Mouse (Mus musculus) forebrain, embryonic 10.5 days (tissue): ENCODE results near the gene Wfdc6b. TPM values are rescaled to one million over a fixed set of nuclear protein-coding genes. Genes with fewer than 3 reads are reported as not detected.

Experiments
- DNase-seq: peaks from one replicate; pipeline ENCODE4 v3.0.0-alpha.2; 2017; ENCODE audit warnings: low spot score; ENCODE audit errors: extremely low spot score
- H3K27ac ChIP-seq: fragments of 300-500 bp; sonication (generic); 2 replicates; pipeline ENCODE4 v1.5.1; 2016; ENCODE audit warnings: mild to moderate bottlenecking
- H3K27me3 ChIP-seq: fragments of 300-500 bp; sonication (generic); 2 replicates; pipeline ENCODE4 v1.6.1; 2016; ENCODE audit warnings: mild to moderate bottlenecking; ENCODE audit not compliant: poor library complexity, severe bottlenecking
- H3K36me3 ChIP-seq: fragments of 300-500 bp; sonication (generic); replicated peaks from 2 replicates; pipeline ENCODE4 v1.6.1; 2016; ENCODE audit warnings: mild to moderate bottlenecking, moderate library complexity
- H3K4me1 ChIP-seq: fragments of 300-500 bp; sonication (generic); 2 replicates; pipeline ENCODE4 v1.6.1; 2016
- H3K4me3 ChIP-seq: fragments of 300-500 bp; sonication (generic); 2 replicates; pipeline ENCODE4 v1.5.1; 2016; ENCODE audit warnings: mild to moderate bottlenecking, moderate library complexity
- H3K9me3 ChIP-seq: fragments of 300-500 bp; sonication (generic); 2 replicates; pipeline ENCODE4 v1.6.1; 2016; ENCODE audit warnings: mild to moderate bottlenecking, moderate library complexity
- WGBS: fragments of 180-500 bp; shearing (Covaris S2); methylation state at CpG from one replicate; pipeline ENCODE4 v1.1.7; 2016; 5-methylcytosine and 5-hydroxymethylcytosine counted together
- polyA plus RNA-seq: library from polyadenylated mRNA; unstranded; fragments of >200 nt; fragmentation: Nextera tagmentation; extraction: Ambion mirVana; gene quantifications from 2 replicates; pipeline ENCODE4 v1.2.1, GENCODE M21; 2016

Wfdc6b gene
- polyA plus RNA-seq, 1 experiment from 2014 or later: not detected

DNA sequence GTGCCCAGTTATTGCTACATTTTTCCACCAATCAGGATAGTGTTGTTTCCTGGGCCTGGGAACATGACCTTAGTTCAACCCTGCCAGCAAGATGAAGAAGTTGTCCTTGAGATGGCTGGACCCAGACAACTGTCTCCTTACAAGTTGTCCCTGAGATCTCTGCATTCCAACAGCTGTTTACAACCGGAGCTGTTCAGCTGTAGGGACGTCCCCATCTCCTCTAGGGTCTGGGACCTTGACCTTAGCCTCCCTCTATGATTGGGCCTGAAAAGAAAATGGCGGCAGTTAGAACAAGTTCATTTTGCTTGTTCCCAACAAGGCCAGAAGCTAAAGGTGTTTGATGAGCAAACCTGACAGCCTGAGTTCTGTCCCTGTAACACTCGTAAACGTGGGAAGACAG is 5.7 kb downstream of the Wfdc6b start:
- DNase-seq: no peak
- H3K9me3 ChIP-seq: no peaks in the 10 kb centered on the region
- H3K27me3 ChIP-seq: no peaks in the 10 kb centered on the region
- 82% methylated on average over 5 of the region's 5 CpGs for WGBS
- no peaks in the 10 kb centered on the region for H3K4me1 ChIP-seq
- H3K4me3 ChIP-seq: no peak overlapping the region
- H3K27ac ChIP-seq: no peak overlapping the region
- H3K36me3 ChIP-seq: no peaks in the 10 kb centered on the region

DNA sequence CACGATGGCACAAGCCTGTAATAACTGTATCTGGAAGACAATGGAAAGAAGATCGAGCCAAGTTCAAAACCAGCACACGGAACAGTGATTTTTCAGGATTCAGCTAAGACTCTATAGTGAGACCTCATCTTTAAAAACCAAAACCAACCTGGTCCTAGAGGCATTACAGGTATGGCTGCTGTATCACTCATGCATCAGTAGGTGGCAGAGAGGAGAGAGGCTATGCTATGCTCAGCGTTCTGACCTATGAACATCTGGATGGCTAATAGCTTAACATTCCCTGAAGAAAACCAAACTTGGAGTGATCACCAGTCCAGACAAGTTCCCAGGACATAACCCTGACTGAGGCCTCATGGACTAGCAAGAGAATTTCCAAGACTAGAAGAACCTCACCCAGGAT is 8.5 kb downstream of the Wfdc6b start:
- no peaks in the 10 kb centered on the region for H3K27me3 ChIP-seq
- H3K27ac ChIP-seq: no peak overlapping the region
- no peaks in the 10 kb centered on the region for H3K9me3 ChIP-seq
- DNase-seq: no peak
- no peaks in the 10 kb centered on the region for H3K4me1 ChIP-seq
- WGBS: 83% methylated on average over 4 of the region's 4 CpGs
- no peak overlapping the region for H3K4me3 ChIP-seq
- no peaks in the 10 kb centered on the region for H3K36me3 ChIP-seq

DNA sequence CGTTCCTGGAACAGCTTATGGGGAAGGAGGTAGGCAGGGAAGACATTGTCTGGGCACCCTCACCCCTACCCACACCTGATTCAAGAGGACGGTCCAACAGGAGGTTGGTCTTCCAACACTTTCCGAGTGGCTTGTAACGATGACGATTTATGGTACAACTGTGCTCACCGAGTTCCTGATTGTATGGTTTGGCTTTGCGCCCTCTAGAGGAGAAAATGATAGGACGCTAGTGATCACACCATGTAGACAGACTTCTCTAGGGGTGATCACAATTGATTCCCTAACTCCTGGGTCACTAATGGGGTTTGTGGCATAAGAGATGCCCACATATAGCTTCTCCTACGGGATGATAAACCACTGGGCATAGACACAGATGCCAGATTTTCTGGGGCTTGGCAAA is 21.9 kb downstream of the Wfdc6b start:
- Histone ChIP-seq H3K27ac (no peak overlapping the region), H3K36me3 (no peaks in the 10 kb centered on the region), H3K27me3 (no peaks in the 10 kb centered on the region), H3K4me1 (no peaks in the 10 kb centered on the region), H3K9me3 (no peaks in the 10 kb centered on the region), H3K4me3 (no peak overlapping the region)
- 78% methylated on average over 9 of the region's 9 CpGs for WGBS
- DNase-seq: no peak

DNA sequence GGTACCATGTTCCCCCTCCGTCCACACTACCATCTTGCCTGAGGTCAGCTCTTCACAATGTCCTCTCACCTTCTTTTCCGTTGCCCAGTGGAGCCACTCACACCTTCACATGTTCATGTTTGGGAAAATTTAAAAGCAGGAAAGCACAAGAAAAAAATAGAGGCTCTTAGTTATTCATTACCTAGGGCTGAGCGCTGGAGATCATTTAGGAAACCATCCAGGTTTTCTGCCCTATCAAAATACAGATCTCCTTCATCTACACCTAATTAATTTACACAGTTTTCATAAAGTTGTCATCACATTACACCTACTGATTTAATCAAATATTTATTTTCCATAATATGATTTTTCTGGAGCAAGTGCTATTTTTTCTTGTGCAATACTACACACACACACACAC is 25.4 kb downstream of the Wfdc6b start, which contains the start of gene Wfdc16:
TSS of gene Wfdc16 (minus strand) at position 101 of the 400 bp plus-strand sequence.
- no peaks in the 10 kb centered on the region for H3K9me3 ChIP-seq
- 88% methylated on average over 3 of the region's 3 CpGs for WGBS
- H3K4me3 ChIP-seq: no peak within 1 kb of the TSS
- H3K27ac ChIP-seq: no peak within 1 kb of the TSS
- no peak for DNase-seq
- no peaks in the 10 kb centered on the region for H3K27me3 ChIP-seq
- no peaks in the 10 kb centered on the region for H3K4me1 ChIP-seq
- H3K36me3 ChIP-seq: no peaks in the 10 kb centered on the region

DNA sequence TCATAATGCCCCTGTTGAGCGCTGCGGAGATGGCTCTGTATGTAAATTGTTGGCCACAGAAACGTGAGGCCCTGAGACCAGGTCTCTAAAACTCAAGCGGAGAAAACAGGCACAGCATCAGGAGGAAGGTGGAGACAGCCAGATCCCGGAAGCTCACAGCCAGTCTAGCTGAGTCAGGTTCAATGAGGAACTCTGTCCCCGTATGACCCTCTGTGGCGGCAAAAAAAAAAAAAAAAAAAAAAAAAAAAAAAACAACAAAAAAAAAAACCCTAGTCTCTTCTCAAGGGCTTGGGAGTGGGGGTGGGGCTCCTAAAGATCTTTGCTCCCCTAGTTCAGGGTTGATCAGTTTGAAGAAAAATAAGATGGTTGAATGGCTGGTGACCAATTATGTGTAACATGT is 27.8 kb downstream of the Wfdc6b start:
- Histone ChIP-seq H3K4me3 (no peak overlapping the region), H3K9me3 (no peaks in the 10 kb centered on the region), H3K27me3 (no peaks in the 10 kb centered on the region), H3K36me3 (no peaks in the 10 kb centered on the region), H3K4me1 (no peaks in the 10 kb centered on the region), H3K27ac (no peak overlapping the region)
- no peak for DNase-seq
- 74% methylated on average over 7 of the region's 7 CpGs for WGBS

DNA sequence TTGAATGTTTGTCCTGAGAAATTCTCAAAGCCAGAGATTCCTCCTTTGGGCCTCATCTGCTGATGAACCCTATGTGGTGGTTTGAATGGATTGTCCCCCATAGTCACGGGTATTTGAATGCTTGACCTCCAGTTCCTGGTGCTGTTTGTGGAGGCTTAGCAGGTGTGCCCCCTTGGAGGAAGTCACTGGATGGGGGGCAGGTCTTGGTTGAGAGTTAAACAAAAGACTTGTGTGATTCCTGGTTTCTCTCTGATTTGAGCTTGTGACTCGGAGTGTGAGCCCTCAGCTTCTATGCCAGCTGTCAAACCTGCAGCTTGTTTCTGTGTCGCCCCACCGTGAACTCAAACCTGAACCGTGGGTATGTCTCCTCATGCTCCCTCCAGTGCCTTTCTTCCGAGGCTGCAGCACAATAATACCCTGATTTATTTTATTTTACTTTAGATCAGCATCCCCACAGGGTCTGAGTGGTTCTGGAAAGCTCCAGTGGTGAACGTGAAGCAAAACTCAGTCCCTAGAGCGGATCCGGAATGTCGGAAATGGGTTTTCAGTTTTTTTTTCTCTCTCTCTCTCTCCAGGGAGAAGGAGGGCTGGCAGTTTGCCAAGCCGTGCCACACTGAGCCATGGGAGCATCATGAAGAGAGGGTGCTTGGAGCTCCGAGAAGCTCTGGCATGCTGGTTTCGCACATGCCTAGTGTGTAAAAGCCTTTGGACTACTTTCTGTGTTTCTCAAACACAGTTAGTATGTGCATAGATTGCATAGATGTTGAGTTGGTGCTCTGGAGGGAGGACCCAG is 28.8 kb downstream of the Wfdc6b start:
- no peak for DNase-seq

DNA sequence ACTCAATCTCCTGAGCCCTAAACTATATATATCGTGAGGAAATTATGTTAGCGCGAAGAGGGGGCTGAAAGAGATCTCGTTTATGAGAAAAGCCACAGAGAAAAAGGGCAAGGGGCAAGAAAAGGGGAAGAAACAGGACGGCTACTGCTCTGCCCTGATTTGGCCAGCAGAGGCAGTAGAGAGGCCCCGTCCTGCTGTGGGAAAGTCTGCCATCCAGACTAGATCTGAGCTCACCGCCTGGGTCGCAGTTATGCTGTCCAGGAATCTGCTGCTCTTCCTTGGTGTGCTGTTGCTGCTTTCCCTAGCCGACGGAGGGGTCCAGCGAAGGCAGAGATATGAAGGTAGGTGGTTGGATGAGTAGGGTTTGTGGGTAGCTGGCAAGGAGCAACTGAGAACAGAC is 42.5 kb downstream of the Wfdc6b start, which contains the start of gene Wfdc10:
TSS of gene Wfdc10 (plus strand) at position 189 of the 400 bp plus-strand sequence.
- Histone ChIP-seq H3K36me3 (no peaks in the 10 kb centered on the region), H3K4me3 (no peak within 1 kb of the TSS), H3K27ac (no peak within 1 kb of the TSS), H3K4me1 (peaks cover 3% of the 10 kb centered on the region; the same call in 1 of the 2 replicates), H3K9me3 (no peaks in the 10 kb centered on the region), H3K27me3 (no peaks in the 10 kb centered on the region)
- WGBS: 22% methylated on average over 11 of the region's 11 CpGs
- DNase-seq: peak; percentile 54

More for the DNA sequence above, 28.8 kb downstream of the Wfdc6b start:
- Histone ChIP-seq H3K36me3 (no peaks in the 10 kb centered on the region), H3K4me1 (no peaks in the 10 kb centered on the region), H3K9me3 (no peaks in the 10 kb centered on the region), H3K27me3 (no peaks in the 10 kb centered on the region), H3K4me3 (no peak overlapping the region), H3K27ac (no peak overlapping the region)
- 85% methylated on average over 13 of the region's 13 CpGs for WGBS

DNA sequence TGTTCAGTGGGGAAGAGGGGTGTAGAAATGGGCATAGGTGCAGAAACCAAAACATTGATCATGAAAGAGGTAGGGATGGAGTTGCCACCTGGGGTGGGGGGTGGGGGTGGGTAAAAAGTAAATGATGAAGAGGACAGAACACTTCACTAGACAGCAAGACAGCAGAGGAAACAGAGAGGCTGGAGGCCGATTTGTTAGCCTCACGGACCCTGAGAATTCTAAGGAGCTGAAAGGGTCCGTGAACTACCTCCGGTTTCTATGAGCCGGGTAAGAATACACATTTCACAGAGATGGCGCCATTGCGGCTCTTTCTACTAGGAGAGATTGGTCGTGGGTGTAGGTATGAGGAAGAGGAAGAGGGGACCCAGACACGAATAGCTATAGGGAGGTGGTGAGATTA is 43.2 kb downstream of the Wfdc6b start, which contains the start of gene Wfdc9:
TSS of gene Wfdc9 (minus strand) at position 101 of the 400 bp plus-strand sequence.
- no peaks in the 10 kb centered on the region for H3K36me3 ChIP-seq
- H3K9me3 ChIP-seq: no peaks in the 10 kb centered on the region
- H3K4me1 ChIP-seq: peaks cover 3% of the 10 kb centered on the region; the same call in 1 of the 2 replicates
- WGBS: 88% methylated on average over 9 of the region's 9 CpGs
- H3K27ac ChIP-seq: no peak within 1 kb of the TSS
- H3K4me3 ChIP-seq: no peak within 1 kb of the TSS
- H3K27me3 ChIP-seq: no peaks in the 10 kb centered on the region
- DNase-seq: no peak

DNA sequence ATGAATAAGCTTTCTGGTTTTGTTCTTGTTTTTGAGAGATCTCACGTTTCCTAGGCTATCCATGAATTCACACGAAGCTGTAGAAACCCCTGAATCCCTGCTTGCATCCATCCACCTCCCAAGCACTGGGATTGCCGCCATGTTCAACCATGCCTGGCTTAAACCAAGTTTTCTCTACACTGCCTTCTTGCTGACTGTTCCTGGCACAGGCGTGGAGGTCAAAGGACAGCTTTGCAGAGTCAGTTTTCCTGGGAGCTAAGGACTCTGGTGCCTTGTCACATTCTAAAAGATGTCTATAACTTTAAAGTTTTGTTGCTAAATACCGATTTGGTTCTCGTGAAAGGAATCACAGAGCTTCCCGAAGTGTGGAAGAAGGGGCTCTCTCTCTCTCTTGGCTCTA is 51.5 kb downstream of the Wfdc6b start:
- no peaks in the 10 kb centered on the region for H3K4me1 ChIP-seq
- no peak for DNase-seq
- H3K4me3 ChIP-seq: no peak overlapping the region
- no peaks in the 10 kb centered on the region for H3K36me3 ChIP-seq
- H3K27me3 ChIP-seq: no peaks in the 10 kb centered on the region
- no peak overlapping the region for H3K27ac ChIP-seq
- H3K9me3 ChIP-seq: peaks cover 13% of the 10 kb centered on the region
- WGBS: 86% methylated on average over 7 of the region's 7 CpGs

Other genes with a start within 250 kb of the Wfdc6b start
- gene Slpi, start 224.4 kb upstream of the Wfdc6b start, polyA plus RNA-seq: 0.22 and 0.36 TPM in 2 replicates
- not detected in 2 replicates for gene Rbpjl, start 210.4 kb upstream of the Wfdc6b start, polyA plus RNA-seq
- not detected in 2 replicates for gene Matn4, start 208.4 kb upstream of the Wfdc6b start, polyA plus RNA-seq
- gene Sdc4, start 169.6 kb upstream of the Wfdc6b start, polyA plus RNA-seq: 19.6 and 22.7 TPM in 2 replicates
- 57.9 and 59.5 TPM in 2 replicates for gene Sys1, start 156.6 kb upstream of the Wfdc6b start, polyA plus RNA-seq
- 2.0 and 3.0 TPM in 2 replicates for gene Gm20458, start 152.6 kb upstream of the Wfdc6b start, polyA plus RNA-seq
- gene Trp53tg5, start 139.8 kb upstream of the Wfdc6b start, polyA plus RNA-seq: not detected in 2 replicates
- gene Dbndd2, start 127.4 kb upstream of the Wfdc6b start, polyA plus RNA-seq: 3.1 and 4.8 TPM in 2 replicates
- 38.5 and 42.0 TPM in 2 replicates for gene Pigt, start 116.0 kb upstream of the Wfdc6b start, polyA plus RNA-seq
- gene Wfdc2, start 51.1 kb upstream of the Wfdc6b start, polyA plus RNA-seq: 57.8 and 71.3 TPM in 2 replicates
- not detected in 2 replicates for gene Spint3, start 40.1 kb upstream of the Wfdc6b start, polyA plus RNA-seq
- gene Wfdc6a, start 28.1 kb upstream of the Wfdc6b start, polyA plus RNA-seq: not detected in 2 replicates
- gene Eppin, start 19.9 kb upstream of the Wfdc6b start, polyA plus RNA-seq: not detected in 2 replicates
- gene Wfdc8, start 104 bp downstream of the Wfdc6b start, polyA plus RNA-seq: not detected in 2 replicates
- not detected in 2 replicates for gene Wfdc16, start 25.3 kb downstream of the Wfdc6b start, polyA plus RNA-seq
- gene Wfdc10, start 42.5 kb downstream of the Wfdc6b start, polyA plus RNA-seq: not detected in 2 replicates
- gene Wfdc9, start 43.1 kb downstream of the Wfdc6b start, polyA plus RNA-seq: not detected in 2 replicates
- not detected in 2 replicates for gene Wfdc11, start 60.6 kb downstream of the Wfdc6b start, polyA plus RNA-seq
- not detected in 2 replicates for gene Wfdc13, start 71.6 kb downstream of the Wfdc6b start, polyA plus RNA-seq
- gene Spint4, start 85.0 kb downstream of the Wfdc6b start, polyA plus RNA-seq: not detected in 2 replicates
- gene Spint5, start 101.8 kb downstream of the Wfdc6b start, polyA plus RNA-seq: not detected in 2 replicates
- 0.61 and 1.0 TPM in 2 replicates for gene Wfdc3, start 132.4 kb downstream of the Wfdc6b start, polyA plus RNA-seq
- 80.6 and 81.1 TPM in 2 replicates for gene Dnttip1, start 132.5 kb downstream of the Wfdc6b start, polyA plus RNA-seq
- gene Ube2c, start 156.4 kb downstream of the Wfdc6b start, polyA plus RNA-seq: 638 and 648 TPM in 2 replicates
- not detected in 2 replicates for gene Tnnc2, start 166.4 kb downstream of the Wfdc6b start, polyA plus RNA-seq
- 10.4 and 11.0 TPM in 2 replicates for gene Snx21, start 172.3 kb downstream of the Wfdc6b start, polyA plus RNA-seq
- 15.3 and 16.3 TPM in 2 replicates for gene Acot8, start 191.4 kb downstream of the Wfdc6b start, polyA plus RNA-seq
- 8.6 and 9.2 TPM in 2 replicates for gene Zswim3, start 191.6 kb downstream of the Wfdc6b start, polyA plus RNA-seq
- gene Zswim1, start 209.2 kb downstream of the Wfdc6b start, polyA plus RNA-seq: 25.5 and 25.9 TPM in 2 replicates
- gene Spata25, start 215.0 kb downstream of the Wfdc6b start, polyA plus RNA-seq: 0.19 TPM in 1 of 2 replicates, not detected in the other
- 77.8 and 80.4 TPM in 2 replicates for gene Ctsa, start 219.4 kb downstream of the Wfdc6b start, polyA plus RNA-seq
- gene Neurl2, start 219.9 kb downstream of the Wfdc6b start, polyA plus RNA-seq: 3.9 and 4.5 TPM in 2 replicates
- gene Pltp, start 244.2 kb downstream of the Wfdc6b start, polyA plus RNA-seq: 36.6 and 40.0 TPM in 2 replicates